Mouse (Mus musculus): ENCODE measurements around the gene Slit3. TPM values are rescaled to one million over a fixed set of nuclear protein-coding genes. Genes with fewer than 3 reads are reported as not detected.

Slit3 gene
- total and polyA plus RNA-seq, 3 experiments = 0.76 TPM; not detected in 2

DNA sequence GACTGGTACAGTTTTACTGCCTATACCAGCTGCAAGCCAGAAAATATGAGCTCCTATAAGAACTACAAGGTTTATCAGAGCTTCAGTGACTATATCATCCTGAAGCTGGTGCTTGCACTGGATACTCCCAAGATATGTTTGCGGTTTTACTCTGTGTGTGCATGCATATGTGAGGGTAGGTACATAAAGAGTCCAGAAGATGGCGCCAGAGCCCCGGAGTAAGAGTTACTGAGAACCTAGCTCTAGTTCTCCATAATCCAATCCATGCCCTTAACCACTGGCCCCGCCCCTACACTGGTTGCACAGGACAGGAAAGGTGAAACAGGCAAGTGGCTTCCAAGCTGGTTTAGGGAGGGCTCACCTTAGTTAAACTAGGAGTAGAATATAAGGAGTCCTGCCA, 246.2 kb downstream of the Slit3 start:
- ATAC-seq (ENCODE audit: extremely low read depth, insufficient number of reproducible peaks, low FRiP score, poor library complexity, severe bottlenecking) = no peak
- no peak for TF ChIP-seq CTCF (IDR thresholded peaks at IDR 0.05; ENCODE audit: low read depth, low read length)
- TF ChIP-seq GATA1 (IDR thresholded peaks at IDR 0.05; ENCODE audit: borderline replicate concordance, low read length) = no peak
- no peak for TF ChIP-seq GATA2 (IDR thresholded peaks at IDR 0.05; ENCODE audit: borderline replicate concordance, low read depth, low read length)
- TF ChIP-seq TAL1 (conservative IDR thresholded peaks at IDR 0.05; ENCODE audit: low read depth, low read length) = no peak
- no peak for TF ChIP-seq POLR2AphosphoS5 (IDR thresholded peaks at IDR 0.05; ENCODE audit: insufficient replicate concordance, low read depth, low read length)
- Histone ChIP-seq H3K36me3 (replicated peaks) (no peaks in the 10 kb centered on the region), H3K4me3 (ENCODE audit: low read depth, low read length) (no peak overlapping the region), H3K9me3 (replicated peaks) (peaks cover 51% of the 10 kb centered on the region), H3K27me3 (ENCODE audit: insufficient read depth, low read length) (no peaks in the 10 kb centered on the region), H3K4me1 (ENCODE audit: insufficient read depth, low read depth, low read length) (no peaks in the 10 kb centered on the region)
- DNase-seq (ENCODE audit: low spot score) = no peak

DNA sequence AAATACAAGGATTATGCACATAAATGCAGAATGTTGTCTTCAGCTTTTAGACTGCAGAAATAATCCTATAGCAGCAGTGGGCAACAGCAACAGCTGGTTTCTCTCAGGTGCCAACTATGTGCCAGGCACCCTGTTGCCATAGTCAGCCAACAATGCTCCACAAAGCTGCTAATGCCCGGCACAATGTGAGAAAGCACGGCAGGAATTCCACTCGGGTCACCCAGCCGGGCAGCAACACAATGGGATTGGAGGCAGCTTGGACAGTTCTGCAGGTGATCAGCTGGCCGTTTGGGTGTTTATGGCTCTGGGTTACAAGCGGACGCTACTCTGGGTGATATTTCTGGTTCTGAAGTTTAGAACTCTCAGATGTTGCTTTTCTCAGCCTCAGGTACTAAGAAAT, 248.9 kb downstream of the Slit3 start:
- Histone ChIP-seq H3K36me3 (replicated peaks) (no peaks in the 10 kb centered on the region), H3K4me3 (ENCODE audit: low read depth, low read length) (no peak overlapping the region), H3K9me3 (replicated peaks) (peaks cover 56% of the 10 kb centered on the region), H3K4me1 (ENCODE audit: insufficient read depth, low read depth, low read length) (no peaks in the 10 kb centered on the region), H3K27me3 (ENCODE audit: insufficient read depth, low read length) (no peaks in the 10 kb centered on the region)
- no peak for ATAC-seq (ENCODE audit: extremely low read depth, insufficient number of reproducible peaks, low FRiP score, poor library complexity, severe bottlenecking)
- no peak for DNase-seq (ENCODE audit: low spot score)
- TF ChIP-seq GATA1 (IDR thresholded peaks at IDR 0.05; ENCODE audit: borderline replicate concordance, low read length) = no peak
- no peak for TF ChIP-seq GATA2 (IDR thresholded peaks at IDR 0.05; ENCODE audit: borderline replicate concordance, low read depth, low read length)
- no peak for TF ChIP-seq CTCF (IDR thresholded peaks at IDR 0.05; ENCODE audit: low read depth, low read length)
- TF ChIP-seq TAL1 (conservative IDR thresholded peaks at IDR 0.05; ENCODE audit: low read depth, low read length) = no peak
- TF ChIP-seq POLR2AphosphoS5 (IDR thresholded peaks at IDR 0.05; ENCODE audit: insufficient replicate concordance, low read depth, low read length) = no peak

DNA sequence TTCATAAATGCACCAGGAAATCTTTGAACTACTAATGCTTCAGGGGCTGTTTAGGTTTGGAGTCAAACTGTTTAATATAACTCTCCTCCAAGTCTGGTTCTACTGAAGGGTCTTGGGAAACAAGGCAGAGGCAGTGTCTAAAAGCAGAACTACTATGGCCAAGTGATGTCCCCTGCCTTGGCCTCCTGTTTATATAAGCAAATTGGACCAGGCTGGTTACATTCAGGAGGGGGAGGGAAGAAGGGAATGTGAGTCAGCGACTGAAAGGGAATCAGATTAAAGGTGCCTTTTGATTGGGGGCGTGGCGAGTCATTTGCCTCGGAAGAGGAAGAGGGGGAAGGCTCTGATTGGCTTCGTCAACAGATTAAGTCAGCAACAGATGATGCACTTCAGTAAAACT, 249.7 kb downstream of the Slit3 start:
- H3K27me3 ChIP-seq (ENCODE audit: insufficient read depth, low read length) = no peaks in the 10 kb centered on the region
- TF ChIP-seq GATA1 (IDR thresholded peaks at IDR 0.05; ENCODE audit: borderline replicate concordance, low read length) (no peak), TAL1 (conservative IDR thresholded peaks at IDR 0.05; ENCODE audit: low read depth, low read length) (no peak), CTCF (IDR thresholded peaks at IDR 0.05; ENCODE audit: low read depth, low read length) (no peak), GATA2 (IDR thresholded peaks at IDR 0.05; ENCODE audit: borderline replicate concordance, low read depth, low read length) (no peak), POLR2AphosphoS5 (IDR thresholded peaks at IDR 0.05; ENCODE audit: insufficient replicate concordance, low read depth, low read length) (no peak)

DNA sequence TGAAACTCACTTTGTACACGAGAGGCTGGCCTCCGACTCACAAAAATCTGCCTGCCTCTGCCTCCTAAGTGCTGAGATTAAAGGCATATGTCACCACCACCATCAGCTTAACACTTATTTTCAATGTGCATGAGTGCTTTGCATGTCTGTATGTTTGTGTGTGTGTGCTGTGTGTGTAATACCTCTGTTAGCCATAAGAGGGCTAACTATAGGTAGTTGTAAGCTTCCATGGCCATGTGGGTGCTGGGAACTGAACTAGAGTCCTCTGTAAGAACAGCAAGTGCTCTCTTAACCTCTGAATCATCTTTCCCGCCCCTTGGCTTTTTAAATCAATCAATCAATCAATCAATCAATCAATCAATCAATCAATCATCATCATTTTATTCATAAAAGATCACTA, 251.4 kb downstream of the Slit3 start:
- no peaks in the 10 kb centered on the region for H3K36me3 ChIP-seq (replicated peaks)
- DNase-seq (ENCODE audit: low spot score) (no peak), ATAC-seq (ENCODE audit: extremely low read depth, insufficient number of reproducible peaks, low FRiP score, poor library complexity, severe bottlenecking) (no peak)
- no peaks in the 10 kb centered on the region for H3K27me3 ChIP-seq (ENCODE audit: insufficient read depth, low read length)
- H3K9me3 ChIP-seq (replicated peaks) = peaks cover 54% of the 10 kb centered on the region
- no peak overlapping the region for H3K4me3 ChIP-seq (ENCODE audit: low read depth, low read length)
- H3K4me1 ChIP-seq (ENCODE audit: insufficient read depth, low read depth, low read length) = no peaks in the 10 kb centered on the region
- no peak for TF ChIP-seq CTCF (IDR thresholded peaks at IDR 0.05; ENCODE audit: low read depth, low read length)
- TF ChIP-seq TAL1 (conservative IDR thresholded peaks at IDR 0.05; ENCODE audit: low read depth, low read length) = no peak

More for the DNA sequence above, 249.7 kb downstream of the Slit3 start:
- ATAC-seq (ENCODE audit: extremely low read depth, insufficient number of reproducible peaks, low FRiP score, poor library complexity, severe bottlenecking) (no peak), DNase-seq (ENCODE audit: low spot score) (no peak)
- Histone ChIP-seq H3K4me3 (ENCODE audit: low read depth, low read length) (no peak overlapping the region), H3K36me3 (replicated peaks) (no peaks in the 10 kb centered on the region), H3K4me1 (ENCODE audit: insufficient read depth, low read depth, low read length) (no peaks in the 10 kb centered on the region), H3K9me3 (replicated peaks) (peaks cover 61% of the 10 kb centered on the region)

DNA sequence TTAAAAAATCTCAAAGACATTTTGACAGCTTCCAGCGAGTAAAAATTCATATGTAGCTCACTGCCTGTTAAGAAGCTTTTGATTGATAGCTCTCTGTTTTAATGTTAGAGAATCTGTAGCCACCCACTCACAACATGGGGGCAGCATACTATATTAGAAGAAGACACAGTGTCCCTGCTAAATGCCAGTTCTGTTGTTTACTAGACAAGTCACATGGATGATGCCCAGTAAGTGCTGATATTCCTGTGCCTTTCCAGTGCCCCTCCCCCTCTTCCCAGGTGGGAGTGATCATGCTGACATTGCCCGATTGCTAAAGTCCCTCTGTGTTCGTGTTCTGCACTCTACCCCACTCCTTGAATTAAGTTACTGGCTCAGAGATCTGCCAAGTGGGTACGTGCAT, 254.0 kb downstream of the Slit3 start:
- H3K4me3 ChIP-seq (ENCODE audit: low read depth, low read length) = no peak overlapping the region
- no peak for ATAC-seq (ENCODE audit: extremely low read depth, insufficient number of reproducible peaks, low FRiP score, poor library complexity, severe bottlenecking)
- H3K4me1 ChIP-seq (ENCODE audit: insufficient read depth, low read depth, low read length) = no peaks in the 10 kb centered on the region
- TF ChIP-seq GATA2 (IDR thresholded peaks at IDR 0.05; ENCODE audit: borderline replicate concordance, low read depth, low read length) (no peak), POLR2AphosphoS5 (IDR thresholded peaks at IDR 0.05; ENCODE audit: insufficient replicate concordance, low read depth, low read length) (no peak), TAL1 (conservative IDR thresholded peaks at IDR 0.05; ENCODE audit: low read depth, low read length) (no peak), CTCF (IDR thresholded peaks at IDR 0.05; ENCODE audit: low read depth, low read length) (no peak), GATA1 (IDR thresholded peaks at IDR 0.05; ENCODE audit: borderline replicate concordance, low read length) (no peak)
- DNase-seq (ENCODE audit: low spot score) = no peak
- peaks cover 57% of the 10 kb centered on the region for H3K9me3 ChIP-seq (replicated peaks)
- H3K27me3 ChIP-seq (ENCODE audit: insufficient read depth, low read length) = no peaks in the 10 kb centered on the region
- no peaks in the 10 kb centered on the region for H3K36me3 ChIP-seq (replicated peaks)

DNA sequence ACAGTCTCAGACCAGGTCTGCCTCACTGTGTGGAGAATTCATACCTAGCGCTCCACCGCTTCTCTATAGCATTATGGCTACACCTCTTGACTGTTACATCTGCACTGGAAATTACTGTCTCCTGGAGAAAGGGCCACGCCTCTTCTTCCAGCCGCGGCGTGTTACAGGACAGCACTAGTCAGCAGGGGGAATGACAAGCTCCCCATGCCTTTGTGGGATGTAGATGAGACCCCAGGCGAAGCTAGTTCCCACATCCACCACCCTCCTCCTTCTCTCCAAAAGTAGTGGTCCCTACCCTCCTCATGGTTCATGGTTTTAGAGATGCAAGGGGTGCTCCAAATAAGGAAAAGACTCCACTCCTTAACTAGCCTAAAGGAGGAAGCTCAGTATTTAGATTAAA, 257.8 kb downstream of the Slit3 start:
- ATAC-seq (ENCODE audit: extremely low read depth, insufficient number of reproducible peaks, low FRiP score, poor library complexity, severe bottlenecking) = no peak
- no peaks in the 10 kb centered on the region for H3K27me3 ChIP-seq (ENCODE audit: insufficient read depth, low read length)
- TF ChIP-seq GATA1 (IDR thresholded peaks at IDR 0.05; ENCODE audit: borderline replicate concordance, low read length) = no peak
- no peak for TF ChIP-seq TAL1 (conservative IDR thresholded peaks at IDR 0.05; ENCODE audit: low read depth, low read length)
- no peak for TF ChIP-seq GATA2 (IDR thresholded peaks at IDR 0.05; ENCODE audit: borderline replicate concordance, low read depth, low read length)

DNA sequence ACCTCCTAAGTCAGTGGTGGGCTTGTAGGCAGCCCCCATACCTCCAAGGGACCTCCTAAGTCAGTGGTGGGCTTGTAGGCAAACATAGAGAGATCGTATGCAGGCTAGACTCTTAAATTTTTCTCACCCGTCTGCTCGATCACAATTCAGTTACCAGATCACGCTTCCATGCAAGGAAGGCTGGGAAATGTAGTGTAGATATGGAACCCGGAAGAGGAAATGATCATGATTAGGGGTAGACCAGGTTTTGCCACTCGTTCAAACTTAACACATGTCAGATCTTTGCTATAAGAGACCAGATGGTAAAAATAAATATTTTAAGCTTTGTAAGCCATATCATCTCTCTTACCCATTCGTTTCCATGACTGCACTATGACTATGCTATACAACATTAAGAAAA, 258.4 kb downstream of the Slit3 start:
- Histone ChIP-seq H3K36me3 (replicated peaks) (no peaks in the 10 kb centered on the region), H3K27me3 (ENCODE audit: insufficient read depth, low read length) (no peaks in the 10 kb centered on the region), H3K4me3 (ENCODE audit: low read depth, low read length) (no peak overlapping the region), H3K9me3 (replicated peaks) (peaks cover 70% of the 10 kb centered on the region), H3K4me1 (ENCODE audit: insufficient read depth, low read depth, low read length) (no peaks in the 10 kb centered on the region)
- TF ChIP-seq CTCF (IDR thresholded peaks at IDR 0.05; ENCODE audit: low read depth, low read length) = no peak
- no peak for TF ChIP-seq GATA2 (IDR thresholded peaks at IDR 0.05; ENCODE audit: borderline replicate concordance, low read depth, low read length)
- TF ChIP-seq POLR2AphosphoS5 (IDR thresholded peaks at IDR 0.05; ENCODE audit: insufficient replicate concordance, low read depth, low read length) = no peak
- TF ChIP-seq TAL1 (conservative IDR thresholded peaks at IDR 0.05; ENCODE audit: low read depth, low read length) = no peak
- TF ChIP-seq GATA1 (IDR thresholded peaks at IDR 0.05; ENCODE audit: borderline replicate concordance, low read length) = no peak
- no peak for DNase-seq (ENCODE audit: low spot score)
- ATAC-seq (ENCODE audit: extremely low read depth, insufficient number of reproducible peaks, low FRiP score, poor library complexity, severe bottlenecking) = no peak

More for the DNA sequence above, 257.8 kb downstream of the Slit3 start:
- no peak overlapping the region for H3K4me3 ChIP-seq (ENCODE audit: low read depth, low read length)
- H3K36me3 ChIP-seq (replicated peaks) = no peaks in the 10 kb centered on the region
- DNase-seq (ENCODE audit: low spot score) = no peak
- H3K4me1 ChIP-seq (ENCODE audit: insufficient read depth, low read depth, low read length) = no peaks in the 10 kb centered on the region
- peaks cover 67% of the 10 kb centered on the region for H3K9me3 ChIP-seq (replicated peaks)

Measured in G1E (cell line).